Mouse (Mus musculus) gastrocnemius, adult 2 months (tissue): ENCODE data around the gene Psmd13. TPM values are rescaled to one million over a fixed set of nuclear protein-coding genes. Genes with fewer than 3 reads are reported as not detected.

Source experiments
- DNase-seq: peaks from one replicate; pipeline ENCODE4 v3.0.0; 2022
- H3K27ac ChIP-seq: fragments of 200-600 bp; 2 replicates; pipeline ENCODE4 v1.8.1; 2022; ENCODE audit warnings: mild to moderate bottlenecking
- H3K4me3 ChIP-seq: fragments of 200-600 bp; 2 replicates; pipeline ENCODE4 v1.8.1; 2022; ENCODE audit warnings: mild to moderate bottlenecking, moderate library complexity
- CTCF ChIP-seq: fragments of 200-600 bp; IDR thresholded peaks from 2 replicates; pipeline ENCODE4 v1.8.1; 2022; ENCODE audit warnings: antibody characterized with exemption, mild to moderate bottlenecking, moderate library complexity
- intact Hi-C: fragments of 180-260 bp; cut with DNase I; formaldehyde crosslinking; loops from one replicate; pipeline ENCODE4 v1.15.1; 2025
- long read RNA-seq, 2 experiments: library from polyadenylated mRNA; stranded (forward); transcript quantifications; one replicate each; pipeline ENCODE4 v2.0.0; 2021
- total RNA-seq, 2 experiments: library from RNA; stranded (reverse); gene quantifications; 2 replicates each; pipeline ENCODE4 v1.2.3; 2021

Psmd13 gene
- 10 to 100 TPM; 84.5 to 89.3 TPM for total RNA-seq
- long read RNA-seq, experiment 1, transcript Psmd13-201 (13 exons, 1,989 nt), result major isoform, 94 of 99 reads
- long read RNA-seq, experiment 1, partial matches to known transcripts, result 4 of 99 reads
- long read RNA-seq, experiment 1, other reads (novel, unspliced or antisense), result 1 of 99 reads
- long read RNA-seq, experiment 2, transcript Psmd13-201 (13 exons, 1,989 nt), result major isoform, 92 of 102 reads
- long read RNA-seq, experiment 2, partial matches to known transcripts, result 7 of 102 reads
- long read RNA-seq, experiment 2, other reads (novel, unspliced or antisense), result 2 of 102 reads

- intact Hi-C loops, result loop anchor here (2.0 kb wide), 2 partner anchors 21 to 25 kb away; partner anchors contain the start of genes Bet1l, Gm45785 and Ric8a
- peak; percentile 96 for DNase-seq
- peak within 1 kb of the TSS; percentile 82 for H3K4me3 ChIP-seq
- peak within 1 kb of the TSS; percentile 89 for H3K27ac ChIP-seq
- no peak for TF ChIP-seq CTCF
These were observed at the start of gene Psmd13, which contains the start of gene Sirt3 for GRCm38 (mm10) chr7:140881696-140882468. Gene Psmd13, plus strand, starts transcription at chr7:140881968. Gene Sirt3, minus strand, starts transcription at chr7:140882309.

GRCm38 (mm10) chr7:140833341-140833740 lies 48.4 kb upstream of the Psmd13 start:
- no peak for TF ChIP-seq CTCF
- intact Hi-C loops, result loop anchor here (10.0 kb wide), 1 partner anchor 759 kb away; no protein-coding TSS in a partner anchor
- Histone ChIP-seq H3K4me3 (no peak overlapping the region), H3K27ac (no peak overlapping the region)
- no peak for DNase-seq

GRCm38 (mm10) chr7:140834968-140835757 lies 46.6 kb upstream of the Psmd13 start, which contains the start of gene Urah:
Gene Urah, plus strand, starts transcription at chr7:140835018.
- no peak for TF ChIP-seq CTCF
- no peak within 1 kb of the TSS for H3K27ac ChIP-seq
- DNase-seq, result no peak
- H3K4me3 ChIP-seq, result no peak within 1 kb of the TSS
- intact Hi-C loops, result loop anchor here (10.0 kb wide), 1 partner anchor 760 kb away; no protein-coding TSS in a partner anchor

GRCm38 (mm10) chr7:140835758-140836087 lies 46.0 kb upstream of the Psmd13 start:
- DNase-seq, result no peak
- no peak for TF ChIP-seq CTCF
- no peak overlapping the region for H3K4me3 ChIP-seq
- no peak overlapping the region for H3K27ac ChIP-seq
- intact Hi-C loops, result loop anchor here (10.0 kb wide), 1 partner anchor 761 kb away; no protein-coding TSS in a partner anchor

GRCm38 (mm10) chr7:140836243-140837115 lies 45.3 kb upstream of the Psmd13 start:
- DNase-seq, result no peak
- no peak overlapping the region for H3K27ac ChIP-seq
- no peak overlapping the region for H3K4me3 ChIP-seq
- intact Hi-C loops, result loop anchor here (10.0 kb wide), 1 partner anchor 762 kb away; no protein-coding TSS in a partner anchor
- TF ChIP-seq CTCF, result no peak

GRCm38 (mm10) chr7:140839556-140839955 lies 42.2 kb upstream of the Psmd13 start:
- no peak for TF ChIP-seq CTCF
- Histone ChIP-seq H3K4me3 (no peak overlapping the region), H3K27ac (no peak overlapping the region)
- intact Hi-C loops, result loop anchor here (10.0 kb wide), 1 partner anchor 765 kb away; no protein-coding TSS in a partner anchor
- no peak for DNase-seq

- no peak overlapping the region for H3K4me3 ChIP-seq
- intact Hi-C loops, result loop anchor here (5.0 kb wide), 1 partner anchor 331 kb away; the partner anchor contains the start of gene Rnh1
- no peak for TF ChIP-seq CTCF
- no peak for DNase-seq
- no peak overlapping the region for H3K27ac ChIP-seq
These were observed 40.7 kb upstream of the Psmd13 start for GRCm38 (mm10) chr7:140840750-140841735.

GRCm38 (mm10) chr7:140843806-140844205 lies 38.0 kb upstream of the Psmd13 start:
- TF ChIP-seq CTCF, result no peak
- intact Hi-C loops, result loop anchor here (1.0 to 5.0 kb wide), 2 partner anchors 204 to 328 kb away; partner anchors contain the start of gene Rnh1
- no peak for DNase-seq
- Histone ChIP-seq H3K4me3 (no peak overlapping the region), H3K27ac (no peak overlapping the region)

GRCm38 (mm10) chr7:140844905-140845665 lies 36.7 kb upstream of the Psmd13 start, which contains the start of gene Scgb1c1:
Gene Scgb1c1, plus strand, starts transcription at chr7:140845547.
- peak; percentile 93 for DNase-seq
- no peak within 1 kb of the TSS for H3K27ac ChIP-seq
- TF ChIP-seq CTCF, result peak; percentile 89
- H3K4me3 ChIP-seq, result no peak within 1 kb of the TSS
- intact Hi-C loops, result loop anchor here (1.0 to 5.0 kb wide), 3 partner anchors 58 to 327 kb away; partner anchors contain the start of gene Rnh1
